Mouse (Mus musculus) layer of hippocampus, postnatal 36 days (tissue): ENCODE measurements around the gene Klhl32. TPM values are rescaled to one million over a fixed set of nuclear protein-coding genes. Genes with fewer than 3 reads are reported as not detected.

ENCODE experiments used
- DNase-seq, 2 experiments: peaks; one replicate each; pipeline ENCODE4 v3.0.0; 2022
- total RNA-seq, 2 experiments: library from RNA; stranded (reverse); gene quantifications; 2 replicates each; pipeline ENCODE4 v1.2.3; 2021

Gene Klhl32
- total RNA-seq, 2 experiments from 2014 or later: 17.4 to 19.2 TPM

- no peak for DNase-seq
These were observed 220.5 kb downstream of the Klhl32 start for GRCm38 (mm10) chr4:24630430-24630829.

GRCm38 (mm10) chr4:24627871-24628270 is 223.1 kb downstream of the Klhl32 start:
- DNase-seq: no peak

DNA sequence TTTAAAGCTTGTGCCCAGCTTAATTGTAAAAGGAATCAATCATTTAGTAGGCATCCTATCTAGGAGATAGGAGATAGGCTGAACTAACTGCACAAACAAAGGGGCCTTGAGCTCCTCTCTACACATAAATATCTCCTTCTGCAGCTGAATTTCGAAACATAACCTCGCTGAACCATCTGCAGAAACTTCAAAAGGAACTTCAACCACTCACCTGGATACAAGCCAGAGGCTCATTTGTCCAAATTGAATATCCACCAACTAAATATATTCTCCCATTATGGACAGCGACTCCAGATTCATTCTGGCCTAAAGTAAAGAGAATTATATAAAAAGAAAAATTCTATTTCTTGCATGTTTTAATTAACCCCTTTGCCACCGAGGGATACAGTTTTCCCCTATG is 224.2 kb downstream of the Klhl32 start:
- DNase-seq: no peak

- DNase-seq: no peak
These were observed 224.9 kb downstream of the Klhl32 start for GRCm38 (mm10) chr4:24625951-24626584.

DNA sequence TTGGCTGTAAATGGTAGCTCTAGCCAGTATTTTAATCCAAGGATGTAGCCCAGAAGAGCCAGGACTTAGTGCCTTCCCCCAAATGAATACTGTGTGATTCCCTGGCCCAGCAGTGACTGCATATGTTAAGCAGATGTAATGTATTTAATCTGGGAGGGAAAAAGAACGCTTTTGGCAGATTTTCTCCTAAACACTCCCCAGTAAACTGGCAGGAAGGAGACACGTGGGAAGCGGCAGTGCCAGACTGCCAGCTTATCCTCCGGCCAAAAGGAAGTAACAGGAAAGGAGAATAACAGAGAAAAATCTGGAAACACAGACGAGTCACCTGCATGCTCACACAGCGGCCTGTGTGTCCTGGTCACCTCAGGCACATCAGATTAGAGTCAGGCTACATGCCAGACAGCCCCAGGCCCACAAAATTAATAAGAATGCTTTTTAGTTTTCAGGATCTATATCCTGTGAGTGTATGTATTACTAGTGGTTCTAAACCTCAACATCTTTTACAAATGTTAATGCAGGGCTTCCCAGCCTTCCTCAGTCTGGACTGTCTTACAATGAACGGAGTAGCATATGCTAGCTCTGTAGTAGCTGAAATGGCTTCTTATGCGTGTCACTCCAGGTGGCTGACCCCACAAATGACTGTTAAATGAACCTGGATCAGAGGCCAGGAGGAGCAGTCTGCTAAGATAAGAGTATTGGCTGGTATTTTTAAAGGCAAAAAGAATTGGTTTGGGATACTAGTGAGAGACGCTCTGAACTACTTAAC is 229.3 kb downstream of the Klhl32 start:
- DNase-seq: peak; percentile 37 to 44

DNA sequence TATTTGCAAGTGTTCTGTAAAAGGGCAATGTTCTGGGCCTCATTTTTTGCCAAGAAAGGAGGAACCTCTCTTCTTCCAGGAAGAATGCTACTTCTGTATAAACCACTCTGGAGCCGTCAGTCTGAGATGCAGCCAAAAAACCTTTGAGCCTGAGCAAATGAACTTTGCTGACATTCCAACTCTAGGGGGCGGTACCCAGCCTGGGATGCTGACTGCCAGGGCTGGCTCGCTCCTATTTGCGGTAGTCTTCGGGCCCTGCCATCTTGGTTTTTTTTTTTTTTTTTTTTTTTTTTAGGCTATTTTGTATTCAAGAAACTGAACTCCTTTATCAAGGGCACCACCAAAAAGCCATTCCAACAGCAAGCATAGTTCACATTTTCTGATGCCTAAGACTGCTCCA is 230.5 kb downstream of the Klhl32 start:
- DNase-seq: no peak

- no peak for DNase-seq
These were observed 230.9 kb downstream of the Klhl32 start for GRCm38 (mm10) chr4:24620005-24620404.

DNA sequence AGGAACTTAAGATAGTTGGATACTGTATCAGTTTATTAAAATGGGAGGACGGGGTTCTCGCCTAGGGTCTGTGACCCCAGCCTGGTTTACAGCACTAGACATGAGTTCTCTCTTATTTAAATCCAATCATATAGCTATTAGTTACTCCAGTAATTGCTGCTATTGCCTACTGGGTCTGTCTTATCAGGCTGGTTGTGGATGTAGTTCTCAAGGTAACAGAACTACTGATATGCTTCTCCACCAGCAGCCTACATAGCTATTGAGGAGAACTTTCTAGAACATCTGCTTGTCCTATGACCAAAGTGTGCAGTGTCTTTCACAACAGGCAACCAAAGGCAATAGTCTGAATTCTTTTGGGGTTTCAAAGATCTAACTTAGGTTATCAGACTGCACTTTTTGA is 241.4 kb downstream of the Klhl32 start:
- no peak for DNase-seq

DNA sequence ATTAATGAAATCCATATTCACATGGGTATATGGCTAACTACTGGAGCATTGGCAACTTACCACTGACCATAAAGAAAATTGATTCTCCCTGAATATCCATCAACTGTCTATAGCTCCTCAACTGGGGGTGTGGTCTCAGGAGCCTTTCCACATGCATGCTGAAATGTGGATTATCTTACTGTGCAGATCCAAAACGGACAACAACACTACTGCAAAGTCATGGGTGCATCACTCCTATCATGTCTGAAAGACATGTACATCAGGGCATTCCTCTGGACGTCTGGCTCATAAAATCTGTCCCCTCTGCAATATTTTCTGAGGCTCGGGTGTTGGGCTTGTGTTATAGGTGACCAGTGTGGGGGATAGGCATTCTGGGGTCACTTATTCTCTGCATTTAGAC is 241.8 kb downstream of the Klhl32 start:
- DNase-seq: no peak

GRCm38 (mm10) chr4:24601711-24602110 is 249.2 kb downstream of the Klhl32 start:
- DNase-seq: no peak

- DNase-seq: no peak
These were observed 252.3 kb downstream of the Klhl32 start for GRCm38 (mm10) chr4:24598637-24599036.

- no peak for DNase-seq
These were observed 253.8 kb downstream of the Klhl32 start for GRCm38 (mm10) chr4:24596942-24597611.

GRCm38 (mm10) chr4:24594824-24595223 is 256.1 kb downstream of the Klhl32 start:
- no peak for DNase-seq

GRCm38 (mm10) chr4:24583997-24584396 is 266.9 kb downstream of the Klhl32 start:
- DNase-seq: no peak

- no peak for DNase-seq
These were observed 268.6 kb downstream of the Klhl32 start for GRCm38 (mm10) chr4:24582295-24582694.

GRCm38 (mm10) chr4:24577594-24577993 is 273.3 kb downstream of the Klhl32 start:
- no peak for DNase-seq

GRCm38 (mm10) chr4:24574276-24574675 is 276.6 kb downstream of the Klhl32 start:
- DNase-seq: peak; percentile 75 to 78

- DNase-seq: no peak
These were observed 281.9 kb downstream of the Klhl32 start for GRCm38 (mm10) chr4:24568989-24569556.

DNA sequence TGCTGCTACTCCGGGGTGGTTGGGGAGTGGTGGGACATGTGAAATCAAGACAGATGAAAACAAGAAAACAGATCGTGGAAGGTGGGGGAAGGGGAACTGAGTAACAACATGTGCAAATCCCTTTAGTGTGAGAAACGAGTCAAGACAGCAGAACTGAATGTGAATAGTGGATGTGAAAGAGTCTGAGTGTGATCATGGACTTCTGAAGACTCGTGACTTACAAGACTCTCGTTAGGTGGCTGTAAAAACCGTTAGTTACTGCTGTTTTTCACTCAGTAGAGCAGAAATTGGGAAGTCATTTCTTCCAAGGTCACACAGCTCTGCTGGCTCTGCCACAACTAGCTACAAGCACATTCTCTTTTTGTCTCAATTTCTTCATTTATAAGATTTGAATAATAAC is 282.9 kb downstream of the Klhl32 start:
- no peak for DNase-seq
